Mouse (Mus musculus) kidney, adult 2 months (tissue): ENCODE measurements around the gene Gpr87. TPM values are rescaled to one million over a fixed set of nuclear protein-coding genes. Genes with fewer than 3 reads are reported as not detected.
A peak's percentile ranks its signal among the peaks of the same experiment; 100 is the strongest.

Source experiments
- DNase-seq: peaks from one replicate; pipeline ENCODE4 v3.0.0; 2021
- H3K27ac ChIP-seq: fragments of 200-500 bp; 2 replicates; pipeline ENCODE4 v1.5.1; 2012; ENCODE audit warnings: low read depth, low read length, control low read depth, inconsistent platforms; ENCODE audit not compliant: insufficient read depth
- H3K27me3 ChIP-seq: fragments of 200-500 bp; replicated peaks from 2 replicates; pipeline ENCODE4 v1.6.1; 2012; ENCODE audit warnings: mild to moderate bottlenecking, moderate library complexity, low read length, inconsistent platforms; ENCODE audit not compliant: control insufficient read depth, insufficient read depth
- H3K36me3 ChIP-seq: fragments of 200-500 bp; 2 replicates; pipeline ENCODE4 v1.6.1; 2012; ENCODE audit warnings: mild to moderate bottlenecking, moderate library complexity, low read length, inconsistent platforms; ENCODE audit not compliant: control insufficient read depth, insufficient read depth
- H3K4me1 ChIP-seq: fragments of 200-500 bp; 2 replicates; pipeline ENCODE4 v1.6.1; 2011; ENCODE audit warnings: low read length; ENCODE audit not compliant: control insufficient read depth, insufficient read depth
- H3K4me3 ChIP-seq: fragments of 200-500 bp; 2 replicates; pipeline ENCODE4 v1.5.1; 2011; ENCODE audit warnings: mild to moderate bottlenecking, low read depth, low read length, control low read depth; ENCODE audit not compliant: insufficient read depth
- CTCF ChIP-seq: fragments of 200-500 bp; conservative IDR thresholded peaks from 2 replicates; pipeline ENCODE4 v1.5.1; 2011; ENCODE audit warnings: low read depth, mild to moderate bottlenecking, control low read depth, low read length, moderate library complexity, mixed read lengths; ENCODE audit not compliant: insufficient read depth, insufficient read length
- POLR2A ChIP-seq: fragments of 200-500 bp; IDR thresholded peaks from one replicate; pipeline ENCODE4 v1.6.1; 2011; ENCODE audit warnings: low read depth, low read length, control low read depth
- WGBS: fragments of 180-500 bp; shearing (Covaris S2); methylation state at CpG from one replicate; pipeline ENCODE4 v1.1.7; 2018; 5-methylcytosine and 5-hydroxymethylcytosine counted together
- polyA plus RNA-seq: library from polyadenylated mRNA; depleted of rRNA; stranded (reverse); fragments of >200 nt; gene quantifications from 2 replicates; pipeline ENCODE4 v1.2.3, GENCODE M21; 2012

The Gpr87 gene
- polyA plus RNA-seq, 1 experiment, result 0.16 TPM

- no peak for DNase-seq
- WGBS, result 77% methylated on average over 2 of the region's 2 CpGs
Observed at GRCm38 (mm10) chr3:59140115-59140514, 54.8 kb downstream of the Gpr87 start.

GRCm38 (mm10) chr3:59139651-59140051 is 55.3 kb downstream of the Gpr87 start:
- no peak overlapping the region for H3K4me3 ChIP-seq
- TF ChIP-seq CTCF (no peak), POLR2A (no peak)
- no peaks in the 10 kb centered on the region for H3K27me3 ChIP-seq
- DNase-seq, result peak; percentile 31
- no peak overlapping the region for H3K27ac ChIP-seq
- H3K36me3 ChIP-seq, result no peaks in the 10 kb centered on the region
- no peaks in the 10 kb centered on the region for H3K4me1 ChIP-seq

More at GRCm38 (mm10) chr3:59140115-59140514, 54.8 kb downstream of the Gpr87 start:
- H3K4me1 ChIP-seq, result no peaks in the 10 kb centered on the region
- no peak overlapping the region for H3K4me3 ChIP-seq
- no peaks in the 10 kb centered on the region for H3K36me3 ChIP-seq
- no peaks in the 10 kb centered on the region for H3K27me3 ChIP-seq
- H3K27ac ChIP-seq, result no peak overlapping the region
- TF ChIP-seq CTCF, result no peak
- TF ChIP-seq POLR2A, result no peak

DNA sequence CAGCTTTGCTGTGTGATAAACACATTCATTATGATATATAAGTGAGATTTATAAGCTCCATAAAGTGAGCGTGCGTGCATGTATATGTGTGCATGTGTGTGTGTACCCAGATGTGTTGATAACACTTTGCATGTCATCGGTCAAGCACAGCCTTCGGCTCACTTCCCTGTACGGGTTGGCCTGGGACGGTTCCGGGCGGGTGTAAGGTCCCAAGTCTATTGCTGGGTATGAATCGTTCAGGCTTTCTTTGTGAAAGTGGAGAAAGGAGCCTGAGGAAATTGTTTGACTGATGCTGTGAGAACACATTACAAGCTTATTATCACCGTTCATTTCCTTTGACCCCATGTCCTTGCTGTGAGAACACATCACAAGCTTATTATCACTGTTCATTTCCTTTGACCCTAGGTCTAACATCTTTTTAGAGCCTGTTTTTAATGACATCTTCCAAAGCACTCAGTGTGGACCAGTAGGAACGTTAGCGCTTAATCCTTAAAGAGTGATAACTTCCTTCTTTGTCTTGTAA is 55.9 kb downstream of the Gpr87 start:
- H3K4me1 ChIP-seq, result no peaks in the 10 kb centered on the region
- WGBS, result 73% methylated on average over 12 of the region's 12 CpGs
- TF ChIP-seq CTCF (no peak), POLR2A (no peak)
- DNase-seq, result peak; percentile 17
- H3K36me3 ChIP-seq, result no peaks in the 10 kb centered on the region
- H3K27me3 ChIP-seq, result no peaks in the 10 kb centered on the region
- no peak overlapping the region for H3K4me3 ChIP-seq
- H3K27ac ChIP-seq, result no peak overlapping the region

- WGBS, result 75% methylated on average over 5 of the region's 5 CpGs
- H3K27ac ChIP-seq, result no peak overlapping the region
- H3K4me3 ChIP-seq, result no peak overlapping the region
- H3K27me3 ChIP-seq, result no peaks in the 10 kb centered on the region
- DNase-seq, result no peak
- TF ChIP-seq POLR2A (no peak), CTCF (no peak)
- no peaks in the 10 kb centered on the region for H3K36me3 ChIP-seq
- H3K4me1 ChIP-seq, result no peaks in the 10 kb centered on the region
Observed at GRCm38 (mm10) chr3:59135911-59136653, 58.8 kb downstream of the Gpr87 start.

GRCm38 (mm10) chr3:59133189-59133588 is 61.7 kb downstream of the Gpr87 start:
- Histone ChIP-seq H3K27me3 (no peaks in the 10 kb centered on the region), H3K4me3 (no peak overlapping the region), H3K27ac (no peak overlapping the region), H3K4me1 (no peaks in the 10 kb centered on the region), H3K36me3 (no peaks in the 10 kb centered on the region)
- TF ChIP-seq POLR2A (no peak), CTCF (no peak)
- DNase-seq, result no peak
- 80% methylated on average over 5 of the region's 5 CpGs for WGBS

- no peaks in the 10 kb centered on the region for H3K27me3 ChIP-seq
- no peak for DNase-seq
- H3K27ac ChIP-seq, result no peak overlapping the region
- no peaks in the 10 kb centered on the region for H3K36me3 ChIP-seq
- 76% methylated on average over 4 of the region's 4 CpGs for WGBS
- H3K4me1 ChIP-seq, result no peaks in the 10 kb centered on the region
- TF ChIP-seq POLR2A (no peak), CTCF (no peak)
- no peak overlapping the region for H3K4me3 ChIP-seq
Observed at GRCm38 (mm10) chr3:59131966-59132365, 62.9 kb downstream of the Gpr87 start.

DNA sequence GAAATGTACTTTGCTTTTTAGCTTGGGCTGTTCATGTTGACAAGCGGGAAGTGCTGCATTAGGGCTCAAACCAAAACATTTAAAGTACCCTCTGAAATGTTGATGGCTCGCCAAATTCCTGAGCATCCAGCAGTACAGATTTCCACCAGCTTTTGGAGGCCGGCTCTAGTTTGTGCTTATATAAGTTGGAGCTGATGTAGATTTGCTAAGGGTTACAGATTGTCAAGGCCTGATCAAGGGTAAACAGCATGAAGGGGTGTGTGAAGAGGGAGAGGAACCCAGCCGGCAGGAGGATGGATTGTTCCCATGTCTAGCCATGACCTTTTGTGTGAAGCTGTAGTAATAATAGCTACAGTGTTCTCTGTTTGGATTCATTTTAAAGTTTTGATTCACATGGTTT is 63.8 kb downstream of the Gpr87 start:
- H3K36me3 ChIP-seq, result no peaks in the 10 kb centered on the region
- no peaks in the 10 kb centered on the region for H3K27me3 ChIP-seq
- DNase-seq, result no peak
- H3K4me3 ChIP-seq, result no peak overlapping the region
- H3K4me1 ChIP-seq, result no peaks in the 10 kb centered on the region
- TF ChIP-seq CTCF (no peak), POLR2A (no peak)
- WGBS, result 58% methylated on average over 4 of the region's 4 CpGs
- no peak overlapping the region for H3K27ac ChIP-seq
